Mouse (Mus musculus) brain, embryonic 14.5 days (tissue): Measurements from ENCODE around the gene Kalrn. TPM values are rescaled to one million over a fixed set of nuclear protein-coding genes. Genes with fewer than 3 reads are reported as not detected.

ENCODE experiments used
- DNase-seq: peaks from one replicate; pipeline ENCODE4 v3.0.0-alpha.2; 2011; ENCODE audit warnings: low read depth
- CTCF ChIP-seq: fragments of 200-500 bp; IDR thresholded peaks from 2 replicates; pipeline ENCODE4 v1.5.1; 2012; ENCODE audit warnings: inconsistent platforms, mild to moderate bottlenecking, moderate library complexity, borderline replicate concordance; ENCODE audit not compliant: insufficient read depth, insufficient read length; ENCODE audit errors: extremely low read depth
- POLR2A ChIP-seq: fragments of 200-500 bp; IDR thresholded peaks from 2 replicates; pipeline ENCODE4 v1.6.1; 2012; ENCODE audit warnings: mild to moderate bottlenecking, inconsistent platforms, borderline replicate concordance; ENCODE audit not compliant: poor library complexity, insufficient read depth, insufficient read length, severe bottlenecking; ENCODE audit errors: extremely low read depth
- polyA plus RNA-seq: library from polyadenylated mRNA; depleted of rRNA; stranded (reverse); fragments of >200 nt; gene quantifications from 2 replicates; pipeline ENCODE4 v1.2.3, GENCODE M21; 2012

Gene Kalrn
- polyA plus RNA-seq, 1 experiment: 52.2 TPM

DNA sequence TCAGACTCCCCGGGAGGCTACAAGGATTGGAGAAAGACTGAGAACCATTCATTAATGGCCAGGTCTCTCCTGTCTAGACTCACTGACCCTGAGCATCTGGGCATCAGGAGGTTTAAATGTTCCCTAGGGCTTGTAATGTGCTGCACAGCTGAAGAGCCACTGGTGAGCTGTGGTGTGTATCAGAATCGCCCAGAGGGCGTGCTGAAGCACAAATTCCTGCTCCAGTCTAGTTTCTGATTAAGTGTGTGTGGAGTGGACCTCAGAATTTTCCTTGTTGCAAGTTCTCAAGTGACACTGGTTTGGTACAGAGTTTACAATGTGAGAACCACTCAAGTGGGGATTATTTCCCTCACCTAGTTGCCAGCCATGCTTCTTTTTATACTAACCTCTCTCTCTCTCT is 473.5 kb downstream of the Kalrn start:
- TF ChIP-seq CTCF (no peak), POLR2A (no peak)
- DNase-seq: no peak

DNA sequence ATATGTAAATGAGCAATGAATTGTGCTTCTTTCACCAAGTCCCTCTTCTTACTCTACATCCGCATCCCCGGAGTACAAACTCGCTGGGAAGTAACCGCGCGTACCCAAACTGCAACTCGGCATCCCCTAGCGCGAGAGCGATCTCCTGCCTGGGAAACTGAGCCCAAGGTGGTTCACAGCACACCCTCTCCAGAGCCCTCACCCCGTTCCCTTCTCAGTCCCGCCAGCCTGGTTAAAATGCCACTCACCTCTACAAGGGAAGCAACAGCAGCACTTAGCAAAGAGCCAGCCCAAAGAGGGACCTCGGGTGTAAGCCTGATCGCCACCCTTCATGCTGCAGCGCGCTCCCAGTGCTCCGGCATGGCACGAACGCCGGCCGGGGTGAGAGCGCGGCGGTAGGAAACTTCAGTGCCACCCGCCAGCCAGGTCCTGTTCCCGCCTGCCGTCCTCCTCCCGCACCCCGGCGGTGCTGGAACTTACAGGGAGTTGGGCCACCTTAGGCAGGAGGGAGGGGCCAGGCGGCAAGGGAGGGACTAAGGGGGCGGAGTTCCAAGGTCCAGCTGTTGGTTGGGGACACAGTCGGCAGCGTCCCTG is 477.7 kb downstream of the Kalrn start:
- peak; percentile 71 for DNase-seq
- no peak for TF ChIP-seq POLR2A
- no peak for TF ChIP-seq CTCF

DNA sequence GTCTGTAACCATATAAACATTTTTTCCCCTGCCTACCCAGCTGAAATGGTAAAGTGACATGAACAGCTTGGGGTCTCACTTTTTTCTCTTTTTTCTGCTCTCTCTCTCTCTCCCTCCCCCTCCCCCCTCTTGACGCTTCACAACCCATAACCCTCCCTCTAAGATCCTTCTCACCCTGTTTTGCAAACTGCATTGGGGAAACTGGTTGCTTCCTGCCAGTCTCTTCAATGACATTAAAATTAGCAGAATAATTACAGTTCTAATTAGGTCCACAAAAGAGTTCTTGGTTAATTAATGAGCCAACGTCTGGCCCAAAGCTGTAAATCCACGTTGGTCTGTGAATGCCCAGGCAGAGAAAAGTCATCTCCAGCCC is 478.3 kb downstream of the Kalrn start:
- DNase-seq: no peak
- no peak for TF ChIP-seq POLR2A
- no peak for TF ChIP-seq CTCF

DNA sequence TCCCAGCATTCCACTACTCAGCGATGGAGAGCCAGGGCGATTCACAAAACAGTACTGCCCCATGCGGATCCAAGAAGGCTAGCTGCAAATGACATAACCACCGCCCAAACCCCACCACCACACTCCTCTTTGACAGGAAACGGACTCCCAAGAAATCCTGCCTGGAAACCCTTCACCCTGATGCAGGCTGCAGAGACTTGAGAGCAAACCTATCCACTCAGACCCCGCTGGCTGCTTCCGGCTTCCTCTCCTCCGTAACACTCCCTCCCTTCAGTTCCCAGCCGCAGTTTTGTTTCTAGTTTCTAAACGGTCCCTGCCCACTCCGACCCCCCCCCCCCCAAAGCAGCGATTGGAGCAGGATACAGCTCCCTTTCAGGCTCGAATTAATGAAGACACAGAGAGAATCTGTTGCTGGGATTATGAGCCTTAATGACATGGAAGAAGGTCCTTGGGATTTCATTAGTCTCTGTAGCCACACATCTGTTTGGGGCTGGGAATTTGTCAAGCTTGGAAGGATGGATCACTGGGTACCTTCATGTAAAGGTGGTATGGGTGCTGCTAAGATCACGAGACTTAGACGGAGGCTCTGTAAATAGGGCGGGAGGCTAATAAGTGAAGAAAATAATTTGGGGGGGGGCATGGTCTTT is 478.8 kb downstream of the Kalrn start:
- TF ChIP-seq CTCF (peak; percentile 18; the same call in 1 of the 2 replicates), POLR2A (no peak)
- peak; percentile 89 for DNase-seq

DNA sequence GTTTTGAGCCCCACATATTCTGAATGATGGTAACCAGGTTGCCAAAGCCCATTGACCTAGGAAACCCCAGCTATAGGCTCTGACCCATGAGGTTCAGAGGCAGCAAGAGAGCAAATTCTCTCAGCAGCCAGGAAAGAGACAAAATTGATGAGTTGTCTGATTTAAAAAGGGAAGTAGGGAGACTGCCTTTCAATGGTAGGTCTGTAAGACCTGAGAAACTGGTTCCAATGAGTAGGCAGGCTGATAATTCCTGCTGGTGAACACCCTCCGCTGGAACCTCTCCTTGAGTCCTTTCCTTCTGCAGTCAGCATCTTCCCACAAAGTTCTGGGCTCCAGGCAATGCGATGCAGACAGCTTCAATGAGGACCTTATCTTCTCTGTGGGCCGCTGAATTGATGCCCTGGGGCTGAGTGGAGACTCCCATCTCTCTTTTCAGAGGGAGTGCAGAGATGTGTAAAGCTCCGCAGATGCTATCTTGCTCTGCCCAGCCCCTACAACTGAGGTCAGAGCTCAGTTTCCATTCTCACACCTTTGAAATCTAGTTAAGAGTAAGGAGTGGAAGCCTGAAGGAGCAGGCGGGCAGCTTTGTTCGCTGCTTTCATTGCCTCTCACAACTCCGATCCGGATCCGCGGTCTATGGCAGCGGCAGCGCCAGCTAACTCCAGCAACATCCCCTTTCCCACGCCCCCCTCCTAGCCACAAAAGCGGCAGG is 479.4 kb downstream of the Kalrn start:
- DNase-seq: no peak
- TF ChIP-seq POLR2A (no peak), CTCF (no peak)

DNA sequence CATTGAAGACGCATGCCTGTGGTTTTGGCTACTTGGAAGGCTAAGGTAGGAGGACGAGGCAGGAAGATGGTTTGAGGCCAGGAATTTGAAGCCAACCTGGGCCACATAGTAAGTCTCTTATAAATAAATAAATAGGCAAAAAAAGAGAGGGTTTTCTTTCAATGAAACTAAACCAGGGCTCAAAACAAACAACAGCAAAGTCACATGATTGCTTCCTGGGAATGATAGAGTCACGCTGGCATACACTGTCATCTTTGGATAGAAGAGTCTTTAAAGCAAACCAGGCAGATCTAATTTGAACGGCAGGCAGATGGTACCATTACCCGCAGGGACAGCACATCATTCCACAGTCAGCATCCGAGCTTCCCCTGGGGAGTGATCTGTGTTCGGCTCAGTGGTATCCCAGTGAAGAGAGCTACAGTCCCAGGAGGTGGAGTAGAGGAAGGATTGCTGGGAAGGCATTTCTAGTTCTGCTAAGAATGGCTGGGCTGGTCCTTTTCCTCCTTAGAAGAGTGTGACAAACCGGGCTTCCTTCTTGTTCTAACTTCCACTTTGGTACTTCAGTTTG is 483.7 kb downstream of the Kalrn start:
- DNase-seq: peak; percentile 45
- TF ChIP-seq CTCF (no peak), POLR2A (no peak)

DNA sequence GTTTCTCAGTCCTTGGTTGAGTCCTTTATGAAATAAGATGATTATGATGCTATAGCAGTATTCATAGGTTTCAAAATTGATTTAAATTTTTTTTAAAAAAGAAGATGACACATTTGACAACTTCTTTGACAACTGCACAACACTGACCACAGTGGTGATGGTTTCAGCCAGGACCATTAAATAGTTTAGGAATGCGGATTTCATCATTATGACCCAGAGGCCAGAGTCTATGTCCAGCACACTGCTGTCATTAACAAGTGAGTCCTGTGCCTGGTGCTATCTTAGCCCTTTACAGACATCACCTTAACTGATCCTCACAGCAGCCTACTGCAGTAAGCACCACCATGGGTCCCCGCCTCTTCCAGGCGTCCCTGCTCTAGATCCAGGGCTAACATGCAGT is 484.3 kb downstream of the Kalrn start:
- no peak for TF ChIP-seq CTCF
- TF ChIP-seq POLR2A: no peak
- DNase-seq: no peak

DNA sequence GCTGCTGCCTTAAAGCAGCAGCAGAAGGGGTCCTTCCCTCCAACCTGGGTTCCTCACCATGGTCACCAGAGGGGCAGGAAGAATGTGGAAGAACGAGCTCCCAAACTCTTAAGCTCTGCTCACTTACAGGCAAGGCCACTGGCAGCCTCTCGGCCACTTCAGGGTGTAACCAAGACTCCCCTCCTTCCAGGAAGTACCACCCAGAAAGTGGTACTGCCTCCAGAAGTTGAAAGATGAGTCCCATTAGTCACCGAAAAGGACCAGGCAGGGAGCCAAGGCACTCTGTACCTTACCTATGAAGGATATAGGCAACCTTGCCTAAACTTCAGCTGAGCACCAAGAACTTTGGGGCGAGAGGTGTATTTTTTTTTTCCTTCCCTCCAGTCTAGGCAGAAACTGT is 485.0 kb downstream of the Kalrn start:
- TF ChIP-seq POLR2A (no peak), CTCF (no peak)
- DNase-seq: no peak

DNA sequence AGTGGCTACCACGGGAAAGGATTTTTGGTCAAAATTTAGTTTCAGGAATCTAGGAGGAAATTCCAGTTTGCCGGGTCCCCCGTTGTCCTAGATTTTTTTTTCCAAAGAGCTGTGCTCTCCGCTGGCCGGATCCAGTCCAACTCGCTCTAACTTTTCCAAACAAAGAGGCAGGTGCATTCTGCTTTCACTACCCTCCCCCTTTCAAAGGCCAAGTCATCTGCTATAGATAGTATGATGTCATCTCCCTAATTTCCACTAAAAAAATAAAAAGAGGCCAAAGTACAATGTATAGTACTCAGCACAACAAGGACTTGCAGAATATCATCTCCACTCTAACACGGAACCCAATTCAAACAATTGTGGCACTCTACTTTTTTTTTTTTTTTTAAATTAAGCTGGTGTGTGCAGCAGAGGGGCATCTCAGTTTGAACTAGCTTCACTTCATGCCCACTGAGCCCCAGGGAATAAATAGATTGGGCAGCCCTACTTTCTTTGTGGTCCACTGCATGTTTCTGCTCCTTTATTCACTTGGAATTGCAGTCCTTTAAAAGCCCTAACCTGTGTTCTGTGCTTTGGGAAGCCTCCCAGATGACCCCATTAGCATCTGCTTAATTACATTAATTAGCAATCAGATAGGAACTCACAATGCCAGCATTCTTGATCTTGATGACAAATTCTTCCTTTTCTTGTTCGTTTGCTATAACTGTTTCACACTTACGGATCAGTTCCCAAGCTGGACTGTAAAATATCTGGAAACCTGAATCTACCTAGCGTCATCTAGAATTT is 489.0 kb downstream of the Kalrn start:
- DNase-seq: peak; percentile 62
- TF ChIP-seq POLR2A: no peak
- TF ChIP-seq CTCF: no peak

DNA sequence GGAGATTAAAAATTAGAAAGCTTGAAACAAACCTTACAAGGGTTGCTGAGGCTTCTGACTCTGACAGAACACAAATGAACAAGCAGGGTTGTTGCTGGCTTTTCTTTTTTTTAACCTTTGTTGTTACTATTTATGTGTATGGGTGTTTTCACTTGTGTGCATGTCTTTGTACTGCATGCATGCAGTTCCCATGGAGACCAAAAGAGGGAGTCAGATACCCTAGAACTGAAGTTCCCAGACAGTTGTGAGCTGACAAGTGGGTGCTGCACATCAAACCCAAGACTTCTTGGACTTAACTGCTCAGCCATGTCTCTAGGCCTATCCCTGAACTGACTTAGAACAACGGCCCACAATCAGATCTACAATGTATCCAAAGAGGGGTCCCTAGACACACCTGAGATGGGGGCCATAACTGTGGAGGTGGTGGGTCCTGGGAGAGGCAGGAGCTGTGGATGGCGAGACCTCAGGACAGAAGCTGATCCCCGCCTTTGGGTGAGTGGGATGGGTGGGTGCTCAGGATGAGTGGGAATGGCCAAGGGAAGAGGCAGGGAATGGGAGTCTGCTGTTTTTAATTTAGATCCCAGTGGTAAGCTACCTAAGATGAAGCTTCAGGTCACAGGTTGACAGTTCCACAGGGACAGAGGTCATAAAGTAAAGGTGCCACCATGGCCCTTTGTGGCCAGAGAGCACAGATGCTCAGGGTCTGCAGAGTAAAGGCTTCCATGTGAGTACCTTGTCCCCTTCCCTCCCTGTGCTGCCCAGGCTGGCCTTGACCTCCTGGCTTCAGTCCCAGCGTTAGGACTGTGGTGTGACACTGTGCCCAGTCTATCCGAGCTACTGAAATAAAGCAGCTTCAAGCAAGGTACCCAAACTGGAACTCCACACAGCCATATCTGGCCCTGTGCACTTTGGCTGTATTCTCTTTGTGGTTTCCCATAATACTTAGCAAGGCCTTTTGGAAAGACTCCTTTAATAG is 490.6 kb downstream of the Kalrn start:
- DNase-seq: no peak
- no peak for TF ChIP-seq POLR2A
- peak; percentile 28; the same call in 1 of the 2 replicates for TF ChIP-seq CTCF
